Mouse (Mus musculus) adrenal gland, postnatal 36 days (tissue): ENCODE measurements around the gene Epb41. TPM values are rescaled to one million over a fixed set of nuclear protein-coding genes. Genes with fewer than 3 reads are reported as not detected.

Source experiments
- DNase-seq, 2 experiments: peaks; one replicate each; pipeline ENCODE4 v3.0.0; 2021; ENCODE audit warnings: mixed read lengths in 1 of 2
- long read RNA-seq, 2 experiments: library from polyadenylated mRNA; stranded (forward); transcript quantifications; one replicate each; pipeline ENCODE4 v2.0.0; 2021; ENCODE audit warnings: borderline sequencing depth in 2 of 2
- total RNA-seq, 2 experiments: library from RNA; stranded (reverse); gene quantifications; 2 replicates each; pipeline ENCODE4 v1.2.3; 2021

Gene Epb41
- total RNA-seq, result 10 to 100 TPM; 45.8 to 63.6 TPM
- long read RNA-seq, experiment 1, full-length matches to known transcripts, result 2 of 16 reads
- long read RNA-seq, experiment 1, partial matches to known transcripts, result 3 of 16 reads
- long read RNA-seq, experiment 1, other reads (novel, unspliced or antisense), result 11 of 16 reads
- long read RNA-seq, experiment 2, partial matches to known transcripts, result 3 of 4 reads
- long read RNA-seq, experiment 2, other reads (novel, unspliced or antisense), result 1 of 4 reads

- peak; percentile 98 to 99 for DNase-seq
Measured at GRCm38 (mm10) chr4:132074933-132075769, at the start of gene Epb41. Gene Epb41, minus strand, starts transcription at chr4:132075321.

- DNase-seq, result peak; percentile 44 to 58
Measured at GRCm38 (mm10) chr4:132123166-132123565, 48.0 kb upstream of the Epb41 start.

- peak in 1 of 2 experiments; percentile 9 for DNase-seq
Measured at GRCm38 (mm10) chr4:132121674-132122073, 46.6 kb upstream of the Epb41 start.

GRCm38 (mm10) chr4:132119566-132119965, 44.4 kb upstream of the Epb41 start:
- DNase-seq, result no peak

GRCm38 (mm10) chr4:132116315-132116714, 41.2 kb upstream of the Epb41 start:
- no peak for DNase-seq

DNA sequence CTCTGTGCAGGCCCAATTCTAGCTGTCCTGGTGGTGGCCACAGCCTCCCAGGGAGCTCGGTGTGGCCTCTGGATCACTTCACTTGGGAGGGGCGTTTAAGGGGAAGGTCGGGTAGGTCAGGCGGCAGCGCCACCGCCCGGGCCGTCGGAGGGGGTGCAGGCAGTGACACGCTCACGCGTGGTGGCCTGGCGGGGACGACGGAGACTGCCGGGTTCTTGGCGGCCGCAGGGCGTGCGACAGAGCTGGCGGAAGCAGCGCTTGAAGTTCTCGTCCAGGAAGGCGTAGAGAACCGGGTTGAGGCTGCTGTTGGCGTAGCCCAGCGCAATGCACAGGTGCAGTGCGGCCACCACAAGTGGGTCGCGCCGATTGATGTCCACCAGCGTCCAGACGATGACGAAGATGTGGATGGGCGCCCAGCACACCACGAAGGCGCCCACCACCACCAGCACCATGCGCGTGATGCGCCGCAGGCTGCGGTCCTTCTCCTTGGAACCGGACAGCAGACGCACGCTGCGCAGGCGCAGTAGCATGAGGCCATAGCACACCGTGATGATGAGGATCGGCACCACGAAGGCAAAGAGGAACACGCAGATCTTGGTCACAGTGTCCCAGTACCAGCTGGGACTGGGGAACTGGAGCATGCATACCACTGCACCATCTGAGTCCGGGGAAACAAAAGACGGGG, 38.4 kb upstream of the Epb41 start:
- DNase-seq, result peak in 1 of 2 experiments; percentile 13

- no peak for DNase-seq
Measured at GRCm38 (mm10) chr4:132111227-132111626, 36.1 kb upstream of the Epb41 start.

DNA sequence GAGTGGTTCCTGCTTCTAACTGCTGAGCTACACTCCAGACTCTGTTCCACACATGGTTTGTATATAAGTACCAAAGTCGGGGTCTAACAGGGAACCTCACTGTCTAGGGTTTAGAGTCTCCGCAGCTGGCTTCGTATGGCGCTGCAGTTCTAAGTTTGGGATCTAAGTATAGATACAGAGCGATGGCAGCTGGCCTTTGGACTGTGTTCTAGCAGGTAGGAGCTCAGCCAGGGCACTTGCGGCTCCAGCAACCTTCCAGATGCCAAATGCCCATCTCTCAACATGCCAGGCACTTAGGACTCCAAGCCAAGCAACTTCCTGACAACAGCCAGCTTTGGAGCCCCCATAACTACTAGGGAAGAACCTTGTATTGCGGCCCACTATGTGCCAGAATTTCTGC, 33.1 kb upstream of the Epb41 start:
- DNase-seq, result no peak

DNA sequence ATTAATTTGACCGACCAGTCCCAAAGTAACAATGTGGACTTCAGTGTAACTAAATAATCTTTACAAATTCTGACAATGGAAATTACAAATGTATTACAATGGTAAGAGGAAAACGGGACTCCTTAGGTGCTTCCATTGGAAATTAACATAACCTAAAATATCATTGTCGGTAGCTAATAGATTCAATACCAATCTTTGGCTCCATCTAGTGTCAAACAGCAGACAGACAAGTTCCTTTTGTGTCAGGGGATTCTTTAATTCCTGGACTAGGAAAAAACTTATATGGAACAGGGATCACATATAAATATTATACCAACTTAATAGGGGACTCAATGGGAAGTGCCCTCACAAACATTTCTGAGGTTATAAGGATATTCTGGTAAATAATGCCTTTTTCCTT, 26.0 kb upstream of the Epb41 start:
- DNase-seq, result no peak

DNA sequence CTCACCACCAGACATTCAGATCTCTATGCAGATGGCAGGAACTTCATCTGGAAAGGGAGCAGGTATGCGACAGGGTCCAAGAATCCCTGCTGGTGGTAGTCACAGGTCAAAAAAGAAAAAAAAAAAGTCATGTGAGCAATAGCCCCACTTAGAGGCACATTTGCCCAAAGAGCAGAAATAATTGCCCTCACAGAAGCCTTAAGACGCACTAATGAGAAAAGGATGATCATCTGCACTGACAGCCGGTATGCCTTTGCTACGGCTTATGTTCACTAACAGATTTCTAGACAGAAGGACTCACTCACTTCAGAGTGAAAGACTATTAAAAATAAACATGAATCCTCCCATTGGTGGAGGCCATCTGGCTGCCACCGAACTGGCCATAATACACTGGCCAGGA, 24.4 kb upstream of the Epb41 start:
- DNase-seq, result no peak

DNA sequence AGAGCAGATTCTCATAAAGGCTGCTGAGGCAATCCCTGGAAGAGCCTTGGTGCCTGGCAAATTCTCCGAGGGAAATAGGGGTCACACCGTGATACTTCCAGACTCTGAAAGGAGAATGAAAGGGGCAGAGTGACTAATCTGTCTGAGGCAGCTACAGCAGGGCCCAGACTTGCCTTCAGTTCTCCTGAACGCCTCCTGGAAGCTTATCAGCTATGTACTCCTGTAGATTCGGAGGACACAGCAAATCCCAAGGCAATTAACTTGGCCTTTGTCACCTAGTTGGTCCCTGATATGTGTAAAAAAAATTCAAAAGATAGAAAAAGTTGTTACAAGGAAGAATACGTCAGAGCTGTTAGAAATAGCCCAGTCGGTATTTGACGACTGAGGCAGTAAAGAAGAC, 19.9 kb upstream of the Epb41 start:
- no peak for DNase-seq

- no peak for DNase-seq
Measured at GRCm38 (mm10) chr4:132093928-132094327, 18.8 kb upstream of the Epb41 start.

- DNase-seq, result peak in 1 of 2 experiments; percentile 17
Measured at GRCm38 (mm10) chr4:132093136-132093535, 18.0 kb upstream of the Epb41 start.

DNA sequence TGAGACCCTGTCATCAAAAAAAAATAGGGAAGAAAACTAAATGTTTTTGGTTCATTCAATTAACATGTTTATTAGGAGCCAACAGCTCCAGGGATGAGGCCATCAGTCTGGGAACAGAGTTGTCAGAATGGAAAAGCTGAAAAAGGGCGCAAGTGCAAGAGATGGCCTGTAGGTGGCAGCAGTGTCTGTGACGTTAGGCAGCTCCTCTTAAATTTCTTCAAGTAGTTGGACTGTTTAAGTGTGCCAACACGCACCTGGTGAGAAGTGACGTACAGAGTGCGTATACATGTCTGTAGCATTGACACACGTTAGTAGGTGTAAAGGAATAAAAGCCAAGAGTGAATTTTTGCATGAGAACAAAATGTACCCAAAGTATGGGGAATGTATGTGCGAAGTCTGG, 13.8 kb upstream of the Epb41 start:
- peak; percentile 46 to 70 for DNase-seq

DNA sequence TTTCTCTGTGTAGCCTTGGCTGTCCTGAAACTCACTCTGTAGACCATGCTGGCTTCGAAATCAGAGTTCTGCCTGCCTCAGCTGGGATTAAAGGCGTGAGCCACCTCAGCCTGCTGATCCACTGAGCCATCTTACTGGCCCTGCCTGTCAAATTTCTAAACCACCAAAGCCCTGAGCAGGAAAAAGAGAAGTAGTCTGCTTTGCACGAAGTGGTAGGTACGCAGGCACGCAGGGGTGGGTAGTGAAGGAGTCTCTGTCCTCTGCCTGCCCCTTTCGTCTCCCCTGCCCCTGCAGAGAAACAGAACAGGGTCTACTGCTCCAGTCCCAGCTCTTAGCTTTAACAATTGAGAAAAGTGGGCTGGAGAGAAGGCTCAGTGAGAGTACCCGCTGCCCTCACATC, 10.0 kb upstream of the Epb41 start:
- DNase-seq, result no peak

DNA sequence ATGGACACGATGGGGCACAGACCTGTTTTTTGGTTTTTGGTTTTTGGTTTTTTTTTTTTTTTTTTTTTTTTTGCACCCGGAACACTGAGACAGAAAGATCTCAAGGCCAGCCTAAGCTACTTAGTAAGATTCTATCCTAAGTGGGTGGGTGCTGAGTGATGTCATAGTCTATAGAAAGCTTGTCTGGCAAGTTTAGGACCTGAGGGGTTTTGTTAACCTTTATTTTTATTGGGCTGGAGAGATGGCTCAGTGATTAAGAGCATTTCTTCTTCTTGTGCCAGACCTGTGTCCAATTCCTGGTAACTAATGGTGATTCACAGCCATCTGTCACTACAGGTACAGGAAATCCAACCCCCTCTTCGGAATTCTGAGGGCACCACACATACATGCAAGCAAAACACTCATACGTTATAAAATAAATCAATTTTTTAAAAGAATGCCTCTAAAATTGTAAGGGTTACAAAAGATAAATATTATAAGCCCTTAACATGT, 5.4 kb upstream of the Epb41 start:
- no peak for DNase-seq

- DNase-seq, result peak; percentile 71 to 77
Measured at GRCm38 (mm10) chr4:132079555-132080275, 4.6 kb upstream of the Epb41 start.

GRCm38 (mm10) chr4:132078296-132078714, 3.2 kb upstream of the Epb41 start:
- peak; percentile 36 to 43 for DNase-seq

- no peak for DNase-seq
Measured at GRCm38 (mm10) chr4:132077445-132077844, 2.3 kb upstream of the Epb41 start.

- peak; percentile 73 to 74 for DNase-seq
Measured at GRCm38 (mm10) chr4:132076480-132077405, 1.6 kb upstream of the Epb41 start.

DNA sequence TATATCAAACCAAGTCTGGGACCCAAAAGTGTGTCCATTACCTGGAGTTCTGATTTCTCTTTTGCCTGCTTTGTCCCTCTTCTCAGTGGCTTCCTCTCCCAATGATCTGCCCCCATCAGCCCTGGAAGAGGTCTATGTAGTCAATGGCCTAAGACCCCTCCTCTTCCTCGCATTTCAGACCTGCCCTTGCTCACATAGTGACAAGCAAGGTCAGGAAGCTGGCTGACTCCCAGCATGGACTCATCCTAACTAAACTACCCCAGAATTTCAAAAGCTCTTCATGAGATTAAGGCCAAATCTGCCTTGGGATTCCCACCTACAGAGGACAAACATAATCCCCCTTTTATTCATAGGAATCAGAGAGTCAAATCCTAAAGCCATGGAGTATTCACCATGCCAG, 675 bp upstream of the Epb41 start:
- peak; percentile 35 to 46 for DNase-seq
